Mouse (Mus musculus) G1E (cell line): ENCODE results near the gene Actl6b.

Experiments
- CTCF ChIP-seq: IDR thresholded peaks from 2 replicates; pipeline ENCODE4 v1.5.1; 2012; ENCODE audit warnings: low read depth, low read length, inconsistent platforms, mixed read lengths
- GATA1 ChIP-seq: IDR thresholded peaks from 2 replicates; pipeline ENCODE4 v1.6.1; 2012; ENCODE audit warnings: borderline replicate concordance, low read length, inconsistent platforms, mixed read lengths
- TAL1 ChIP-seq: conservative IDR thresholded peaks from 2 replicates; pipeline ENCODE4 v1.6.1; 2012; ENCODE audit warnings: low read depth, low read length, inconsistent platforms, mixed read lengths

DNA sequence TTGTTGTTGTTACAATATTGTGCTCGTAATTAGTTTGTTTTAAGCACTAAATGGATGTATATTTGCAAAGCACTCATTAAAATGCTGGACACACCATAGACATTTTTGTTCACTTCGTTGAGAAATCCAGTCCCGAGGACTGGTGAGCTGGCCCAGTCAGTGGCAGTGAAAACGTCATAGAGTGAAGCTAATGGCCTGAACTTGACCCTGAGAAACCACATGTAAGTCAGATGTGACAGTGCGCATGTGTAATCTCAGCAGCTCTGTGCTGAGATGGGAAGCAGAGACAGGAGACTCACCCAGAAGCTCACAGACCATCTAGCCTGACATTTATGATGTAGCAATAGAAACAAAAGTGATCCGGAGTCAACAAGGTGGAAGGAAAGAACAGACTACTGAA lies 8.4 kb upstream of the Actl6b start:
- TF ChIP-seq TAL1 (no peak), CTCF (no peak), GATA1 (no peak)
